Mouse (Mus musculus): Measurements from ENCODE around the gene AL607142.1.

The AL607142.1 gene

GRCm38 (mm10) chr4:120056451-120056850 is 8.3 kb upstream of the AL607142.1 start:
- in situ Hi-C loops (cut with MseI, MboI), result no loop called here

DNA sequence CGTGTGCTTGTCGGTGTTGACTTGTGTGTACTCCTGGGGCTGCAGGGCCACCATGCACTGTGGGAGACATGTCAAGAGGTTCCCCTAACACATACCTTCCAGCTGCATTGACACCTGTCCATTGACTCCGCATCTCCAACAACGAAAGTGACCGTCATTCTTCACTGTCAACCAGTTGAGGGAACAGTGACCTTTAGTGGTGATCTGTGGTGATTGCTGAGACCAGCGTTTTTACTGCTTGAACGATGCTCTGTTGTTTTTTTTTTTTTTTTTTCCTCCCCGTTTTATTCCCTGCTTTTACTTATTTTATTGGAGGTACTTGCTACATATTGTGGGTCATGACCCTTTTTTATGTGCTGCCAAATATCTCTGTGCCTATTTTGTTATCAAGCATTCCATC is 7.3 kb upstream of the AL607142.1 start:
- in situ Hi-C loops (cut with MseI, MboI), result no loop called here

GRCm38 (mm10) chr4:120058157-120058556 is 6.6 kb upstream of the AL607142.1 start:
- in situ Hi-C loops (cut with MseI, MboI), result no loop called here

- in situ Hi-C loops (cut with MseI, MboI), result no loop called here
These were observed 6.0 kb upstream of the AL607142.1 start for GRCm38 (mm10) chr4:120058794-120059193.

DNA sequence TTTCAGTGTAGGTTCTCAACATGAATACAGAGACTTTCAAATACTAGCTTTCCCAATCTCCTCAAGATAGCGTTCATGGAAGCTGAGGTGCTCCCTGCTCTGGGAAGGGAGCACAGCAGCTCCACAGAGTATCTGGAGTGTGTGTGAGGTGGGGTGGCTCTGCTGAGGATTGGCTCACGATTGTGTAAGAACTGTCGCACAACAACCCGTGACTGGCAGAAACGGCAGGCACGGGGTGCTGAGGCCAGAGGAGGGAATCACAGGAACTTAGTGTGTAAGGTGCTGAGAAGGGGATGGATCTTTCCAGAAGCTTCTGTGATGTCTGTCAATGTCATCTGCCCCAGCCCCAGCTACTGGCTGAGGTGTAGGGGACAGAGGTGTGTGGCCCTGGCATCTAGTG is 3.1 kb upstream of the AL607142.1 start:
- in situ Hi-C loops (cut with MseI, MboI), result no loop called here

DNA sequence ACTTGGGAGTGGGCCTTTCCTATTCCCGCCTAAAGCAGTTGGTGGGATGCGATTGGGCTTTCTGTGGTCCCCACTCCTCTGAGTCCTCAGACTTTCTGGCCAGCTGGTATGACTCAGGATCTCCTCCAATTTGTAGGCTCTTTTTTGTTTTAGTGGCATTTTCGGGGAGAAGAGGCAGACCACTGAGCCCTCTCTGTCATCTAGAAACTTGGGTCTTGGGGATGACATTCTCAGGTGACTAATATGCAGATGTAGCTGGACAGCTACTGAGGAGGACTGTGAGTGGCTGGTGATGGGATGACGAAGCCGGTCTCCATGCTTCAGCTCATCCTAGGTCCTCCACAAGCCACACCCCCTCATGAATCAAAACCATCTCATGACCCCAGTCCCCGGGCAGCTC is 2.6 kb upstream of the AL607142.1 start:
- in situ Hi-C loops (cut with MseI, MboI), result no loop called here

DNA sequence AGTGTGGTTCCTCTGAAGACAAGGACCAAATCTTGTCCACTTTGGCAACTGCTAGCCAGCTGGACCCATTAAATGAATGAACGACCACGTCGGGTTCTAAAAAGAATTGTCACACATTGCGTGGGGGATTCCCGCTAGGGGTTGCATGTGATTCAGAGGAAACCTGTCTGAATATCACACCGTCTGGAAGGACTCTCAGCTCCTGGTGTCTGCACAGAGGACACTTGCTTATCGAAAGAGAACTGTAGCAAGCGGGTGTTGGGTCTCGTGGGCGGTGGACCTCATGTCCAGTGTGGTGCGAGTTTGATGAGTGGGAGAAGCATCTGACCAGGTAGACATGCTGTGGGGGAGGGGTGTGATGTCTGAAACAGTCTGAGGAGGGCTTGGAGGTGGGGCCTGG is 2.0 kb upstream of the AL607142.1 start:
- in situ Hi-C loops (cut with MseI, MboI), result no loop called here

DNA sequence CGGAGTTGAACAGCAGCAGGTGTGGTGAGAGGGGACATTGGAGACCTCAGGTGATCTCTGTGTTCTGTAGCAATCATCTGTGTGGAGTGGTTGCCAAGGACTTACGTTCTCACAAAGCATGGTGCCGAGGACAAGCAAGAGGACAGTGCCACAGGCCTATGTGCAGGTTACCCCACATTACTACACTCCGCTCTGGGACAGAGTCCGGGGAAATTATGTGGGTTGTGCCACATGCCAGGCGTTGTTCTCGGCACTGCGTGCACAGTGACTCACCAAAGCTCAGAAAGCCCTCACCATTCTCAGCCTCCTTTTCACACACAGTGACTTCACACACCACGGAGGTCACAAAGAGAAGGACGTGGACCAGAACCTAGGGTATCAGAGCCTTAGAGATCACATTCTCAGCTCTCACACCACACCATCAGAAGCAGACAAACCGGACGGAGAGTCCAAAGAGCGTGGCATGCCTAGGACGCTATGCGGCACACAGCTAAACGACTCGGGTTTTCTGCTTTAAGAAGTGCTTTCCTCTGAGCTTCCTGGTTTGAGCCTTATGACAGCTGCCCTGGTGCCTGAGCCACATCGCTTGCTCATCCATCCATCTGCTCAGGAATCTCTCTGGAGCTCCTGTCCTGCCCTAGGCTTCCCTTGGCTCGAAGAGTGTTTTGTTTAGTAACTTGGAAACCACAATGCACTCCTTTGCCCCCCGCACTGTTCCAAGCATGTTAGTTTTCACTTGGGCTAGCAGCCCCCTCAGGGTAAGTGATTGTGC is 1.3 kb upstream of the AL607142.1 start:
- in situ Hi-C loops (cut with MseI, MboI), result no loop called here

DNA sequence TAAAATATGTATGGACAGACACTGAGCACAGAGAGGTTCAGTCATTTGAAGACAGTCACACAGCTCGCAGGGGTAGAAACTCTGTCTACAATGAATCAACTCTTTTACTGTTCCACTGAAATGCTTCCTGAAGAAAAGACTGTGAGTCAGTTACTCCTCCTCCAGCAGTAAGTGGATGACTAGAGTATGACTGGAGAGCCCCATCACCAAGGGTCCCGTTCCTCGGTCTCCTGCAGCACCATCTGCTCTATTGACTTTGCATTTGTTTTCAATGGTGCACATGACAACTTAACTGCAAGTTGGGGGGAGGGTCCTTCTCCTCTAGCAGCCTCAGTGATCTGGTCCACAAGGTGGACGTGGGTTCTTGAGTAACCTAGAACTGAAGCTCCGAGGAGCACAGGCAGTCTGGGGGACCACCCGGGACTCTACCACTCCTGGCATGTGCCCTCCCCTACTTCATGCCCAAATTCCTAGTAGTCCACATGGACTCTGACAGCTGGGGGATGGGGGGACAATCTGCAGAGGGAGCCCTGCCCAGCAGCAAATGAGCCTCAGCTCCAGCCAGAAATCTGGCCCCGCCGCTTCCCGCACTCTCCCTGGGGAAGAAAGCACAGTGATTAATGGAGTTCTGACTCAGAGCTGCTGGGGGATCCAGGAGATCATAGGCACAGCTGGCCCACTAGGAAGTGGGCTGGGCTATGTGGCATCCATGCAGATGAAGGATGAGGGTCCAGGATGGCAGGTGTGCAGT is 2.2 kb downstream of the AL607142.1 start:
- in situ Hi-C loops (cut with MseI, MboI), result no loop called here

GRCm38 (mm10) chr4:120067592-120068235 is 2.9 kb downstream of the AL607142.1 start:
- in situ Hi-C loops (cut with MseI, MboI), result no loop called here

DNA sequence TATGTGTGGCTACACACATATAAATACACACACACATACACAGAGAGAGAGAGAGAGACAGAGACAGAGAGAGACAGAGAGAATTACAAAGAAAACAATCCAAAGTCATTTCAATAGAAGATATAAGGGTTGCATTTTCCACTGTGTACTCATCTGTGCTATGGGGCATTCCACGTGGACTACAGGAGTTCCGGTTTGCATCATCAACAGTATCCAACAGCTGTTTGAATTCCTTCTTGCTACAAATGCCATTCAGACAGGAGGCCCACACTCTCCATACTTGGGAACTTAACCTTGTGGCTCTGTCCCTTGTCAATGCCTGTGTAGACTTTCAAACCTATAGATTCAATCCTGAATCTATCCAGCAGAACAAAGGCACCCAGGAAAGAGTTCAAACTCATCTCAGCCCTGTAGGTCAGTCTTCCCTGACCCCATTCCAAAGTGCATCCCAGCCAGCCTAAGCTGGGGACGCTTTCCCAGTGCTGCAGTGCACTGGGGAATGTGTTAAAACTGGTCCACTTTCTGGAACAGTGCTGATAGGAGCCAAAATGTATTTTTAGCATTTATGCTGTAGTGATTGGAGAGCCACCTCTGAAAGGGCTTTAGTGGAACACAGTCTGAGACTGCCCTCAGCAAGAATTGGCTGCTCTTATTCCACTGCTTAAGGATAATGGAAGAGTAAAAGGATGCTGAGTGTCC is 4.2 kb downstream of the AL607142.1 start:
- in situ Hi-C loops (cut with MseI, MboI), result no loop called here

GRCm38 (mm10) chr4:120069582-120069980 is 4.8 kb downstream of the AL607142.1 start:
- in situ Hi-C loops (cut with MseI, MboI), result no loop called here

- in situ Hi-C loops (cut with MseI, MboI), result no loop called here
These were observed 6.6 kb downstream of the AL607142.1 start for GRCm38 (mm10) chr4:120071411-120071810.

GRCm38 (mm10) chr4:120071842-120072507 is 7.2 kb downstream of the AL607142.1 start:
- in situ Hi-C loops (cut with MseI, MboI), result no loop called here

- in situ Hi-C loops (cut with MseI, MboI), result no loop called here
These were observed 9.3 kb downstream of the AL607142.1 start for GRCm38 (mm10) chr4:120074061-120074460.

GRCm38 (mm10) chr4:120077322-120077721 is 12.5 kb downstream of the AL607142.1 start:
- in situ Hi-C loops (cut with MseI, MboI), result no loop called here

GRCm38 (mm10) chr4:120082527-120082926 is 17.7 kb downstream of the AL607142.1 start:
- in situ Hi-C loops (cut with MseI, MboI), result no loop called here

- in situ Hi-C loops (cut with MseI, MboI), result no loop called here
These were observed 18.9 kb downstream of the AL607142.1 start for GRCm38 (mm10) chr4:120083700-120084099.

DNA sequence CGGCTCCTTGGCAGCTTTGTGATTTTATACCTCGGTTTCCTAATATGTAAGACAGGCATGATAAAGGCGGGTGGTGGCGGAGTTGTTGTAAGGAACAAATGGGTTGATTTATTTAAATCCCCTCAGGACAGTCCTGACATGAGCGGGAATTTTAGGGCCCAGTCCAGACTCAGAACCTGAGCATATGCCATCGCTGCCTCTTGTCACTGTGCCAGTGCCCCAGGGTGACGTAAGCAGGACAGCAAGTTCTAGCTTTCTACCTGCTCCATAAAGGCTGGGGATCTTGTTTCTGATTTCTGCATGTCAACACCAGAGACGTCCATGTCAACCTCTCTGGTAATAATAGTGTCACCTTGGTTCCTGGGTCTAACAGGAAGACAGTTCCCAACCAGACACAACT is 24.7 kb downstream of the AL607142.1 start:
- in situ Hi-C loops (cut with MseI, MboI), result no loop called here

DNA sequence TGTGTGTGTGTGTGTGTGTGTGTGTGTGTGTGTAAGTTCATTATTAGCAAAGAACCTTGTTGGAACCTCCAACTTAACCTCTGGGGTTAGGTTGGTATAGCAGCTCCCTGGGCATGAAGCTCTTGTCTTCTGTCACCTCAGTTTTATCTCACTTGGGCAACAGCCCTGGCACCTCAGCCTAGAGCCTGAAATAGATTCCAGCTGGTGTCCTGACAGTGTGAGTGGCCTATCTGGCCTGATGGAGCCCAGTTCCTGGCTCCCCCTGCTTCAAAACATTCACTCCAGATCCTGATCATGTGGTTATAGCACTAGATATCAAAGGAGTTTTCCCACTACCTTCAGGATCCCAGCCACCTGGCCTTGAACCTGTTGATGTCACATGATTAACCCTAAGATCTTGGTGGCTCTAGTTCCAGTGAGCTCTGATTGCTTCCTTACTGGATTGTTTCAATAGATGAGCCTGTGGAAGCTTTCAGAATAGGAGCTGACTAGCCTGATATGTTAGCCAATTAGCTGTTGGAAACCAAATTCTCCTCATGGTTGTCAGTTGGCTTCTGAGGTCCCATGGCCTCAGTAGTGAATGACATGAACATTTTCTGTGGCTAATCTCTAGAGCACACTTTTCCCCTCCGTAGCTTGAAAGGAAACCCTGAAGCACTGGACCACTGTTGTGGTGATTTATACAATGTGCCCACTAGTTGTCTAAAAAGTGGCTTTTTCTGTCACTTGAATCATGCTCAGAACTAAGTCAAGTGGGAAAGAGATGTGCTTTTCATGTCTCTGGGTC is 27.4 kb downstream of the AL607142.1 start:
- in situ Hi-C loops (cut with MseI, MboI), result no loop called here

- in situ Hi-C loops (cut with MseI, MboI), result no loop called here
These were observed 32.1 kb downstream of the AL607142.1 start for GRCm38 (mm10) chr4:120096935-120097334.

Measured in mouse trophoblast stem cell (cell line).